Mouse (Mus musculus): ENCODE results near the gene Tmem163.

DNA sequence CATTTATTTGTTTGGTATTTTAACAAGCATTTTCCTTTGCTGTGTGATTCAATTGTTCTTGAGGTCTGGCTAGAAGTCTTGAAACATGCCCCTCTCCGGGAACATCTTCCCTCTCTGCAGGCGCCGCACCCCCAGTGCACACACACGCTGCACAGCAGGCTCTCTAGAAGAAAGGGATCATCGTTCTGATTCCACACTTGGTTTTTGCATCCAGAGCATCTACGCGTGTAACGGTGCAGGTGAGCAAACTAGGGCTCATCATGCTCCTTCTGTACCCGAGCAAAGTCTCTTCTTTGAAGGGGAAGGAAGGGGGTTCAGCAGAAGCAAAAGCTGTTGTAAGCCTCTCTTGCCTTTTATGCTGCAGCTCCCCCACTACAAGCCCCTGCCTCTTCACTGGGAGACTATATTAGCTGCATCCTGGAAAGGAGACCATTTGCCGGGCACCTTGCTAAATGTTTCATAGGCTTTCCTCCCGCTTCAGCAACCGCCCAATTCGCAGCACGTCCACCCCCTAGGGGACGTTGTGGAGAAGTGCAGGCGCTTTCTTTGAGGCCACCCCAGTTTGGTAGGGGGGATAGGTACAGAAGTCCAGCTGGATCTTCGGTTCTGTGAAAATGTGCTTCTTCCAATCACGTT, at the start of gene Tmem163:
- TF ChIP-seq CTCF (IDR thresholded peaks at IDR 0.05 in 2 of 3, conservative IDR thresholded peaks at IDR 0.05 in 1 of 3; ENCODE audit: control insufficient read depth in 1 of 3, insufficient read depth in 1 of 3, low read depth in 2 of 3, low read length in 3 of 3, poor library complexity in 1 of 3, severe bottlenecking in 1 of 3) = peak; percentile 63 to 70 (median 63)
- no peak for TF ChIP-seq TCF12 (IDR thresholded peaks at IDR 0.05; ENCODE audit: low read depth, low read length)
- no peak for TF ChIP-seq CHD2 (IDR thresholded peaks at IDR 0.05; ENCODE audit: low read length)
- TF ChIP-seq POLR2A (IDR thresholded peaks at IDR 0.05; ENCODE audit: control insufficient read depth in 1 of 2, insufficient read depth in 1 of 2, low read depth in 1 of 2, low read length in 2 of 2, poor library complexity in 1 of 2) = no peak
- TF ChIP-seq TBP (IDR thresholded peaks at IDR 0.05; ENCODE audit: low read depth, low read length) = no peak
- TF ChIP-seq HCFC1 (IDR thresholded peaks at IDR 0.05; ENCODE audit: low read depth, low read length) = no peak
- TF ChIP-seq EP300 (IDR thresholded peaks at IDR 0.05; ENCODE audit: low read depth in 1 of 2, low read length in 2 of 2) = no peak
- no peak for TF ChIP-seq GATA1 (IDR thresholded peaks at IDR 0.05; ENCODE audit: low read depth, low read length)
- TF ChIP-seq MAX (IDR thresholded peaks at IDR 0.05; ENCODE audit: low read length) = no peak
- no peak for TF ChIP-seq JUND (IDR thresholded peaks at IDR 0.05; ENCODE audit: low read depth, low read length)
- no peak for TF ChIP-seq CHD1 (IDR thresholded peaks at IDR 0.05; ENCODE audit: low read depth, low read length)
- no peak for TF ChIP-seq GABPA (IDR thresholded peaks at IDR 0.05; ENCODE audit: low read depth, low read length)
